Mouse (Mus musculus) left cerebral cortex, postnatal 25 days (tissue): ENCODE measurements at regions not wholly inside any gene's neighbourhood (a gene's known extent, or its start where the extent isn't known, plus 50 kb on each side); places are given as distances from the start of the nearest gene placed in this dataset.

Source experiments
- DNase-seq, 2 experiments: peaks; one replicate each; pipeline ENCODE4 v3.0.0; 2022; ENCODE audit warnings: low spot score in 2 of 2, mixed read lengths in 1 of 2
- intact Hi-C: fragments of 180-260 bp; cut with DNase I; formaldehyde crosslinking; loops from one replicate; pipeline ENCODE4 v1.15.1; 2025

DNA sequence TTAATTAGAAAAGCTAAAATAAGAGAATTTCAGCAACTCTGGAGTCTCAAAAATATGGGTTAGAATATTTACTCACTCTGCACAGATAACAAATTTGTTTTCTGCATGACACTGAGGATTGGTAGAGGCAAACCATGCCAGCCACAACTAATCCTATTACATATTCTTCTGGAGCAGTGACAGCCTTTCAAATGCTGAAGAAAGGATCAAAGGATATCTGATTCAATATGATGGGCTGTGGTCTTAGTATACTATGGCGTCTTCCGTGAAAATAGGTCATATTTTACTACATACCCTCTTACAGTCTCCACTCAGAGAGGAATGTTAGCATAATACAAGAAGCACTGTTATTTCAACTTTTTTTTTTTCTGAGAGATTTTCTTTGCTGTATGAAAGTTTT, 1375.1 kb upstream of the Zeb2 start:
- intact Hi-C loops = no loop called here

DNA sequence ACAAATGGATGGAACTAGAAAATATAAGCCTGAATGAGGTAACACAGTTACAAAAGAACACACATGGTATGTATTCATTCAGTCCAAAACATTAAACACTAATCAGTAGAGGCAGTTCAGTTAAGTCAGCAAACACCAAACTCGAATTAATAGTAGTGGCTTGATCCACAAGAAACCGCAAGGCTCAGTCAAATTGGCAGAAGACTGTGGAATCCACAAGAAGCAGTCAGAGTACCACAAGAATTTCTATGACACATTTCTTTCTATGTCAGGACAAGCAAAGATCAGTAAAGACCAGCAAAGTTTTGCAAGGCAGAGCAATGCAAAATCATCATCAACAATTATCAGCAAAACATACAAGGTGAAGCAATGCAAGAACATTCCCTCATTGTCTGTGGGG, 1373.9 kb upstream of the Zeb2 start:
- DNase-seq = no peak
- intact Hi-C loops = no loop called here

More for the DNA sequence above, 1375.1 kb upstream of the Zeb2 start:
- no peak for DNase-seq

- no peak for DNase-seq
- intact Hi-C loops = no loop called here
Observed at GRCm38 (mm10) chr2:46468936-46469629, 1351.9 kb upstream of the Zeb2 start.

GRCm38 (mm10) chr2:46465389-46465788, 1348.2 kb upstream of the Zeb2 start:
- intact Hi-C loops = no loop called here
- no peak for DNase-seq

- intact Hi-C loops = no loop called here
Observed at GRCm38 (mm10) chr2:46464913-46465312, 1347.7 kb upstream of the Zeb2 start.

GRCm38 (mm10) chr2:46462670-46463069, 1345.5 kb upstream of the Zeb2 start:
- no peak for DNase-seq
- intact Hi-C loops = no loop called here

More at GRCm38 (mm10) chr2:46464913-46465312, 1347.7 kb upstream of the Zeb2 start:
- no peak for DNase-seq

DNA sequence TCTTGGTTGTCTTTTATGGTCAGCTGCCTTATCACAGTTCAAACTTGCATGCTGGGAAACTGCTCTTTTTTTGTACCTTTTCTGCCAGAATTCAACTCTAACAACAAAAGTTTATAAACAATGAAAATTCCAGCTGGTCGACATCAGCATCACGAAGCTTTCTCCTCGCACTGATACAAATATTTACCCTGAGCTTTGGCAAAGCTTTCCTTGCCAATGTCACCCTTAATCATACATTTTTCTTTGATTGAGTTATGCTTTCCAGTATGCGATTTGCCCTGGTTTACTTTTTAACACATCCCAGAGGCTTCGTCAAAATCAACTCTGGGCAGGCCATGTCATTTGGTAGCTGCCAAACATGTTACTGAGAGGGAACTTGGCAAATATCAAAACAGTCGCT, 1333.5 kb upstream of the Zeb2 start:
- intact Hi-C loops = no loop called here
- no peak for DNase-seq

GRCm38 (mm10) chr2:46445306-46445705, 1328.1 kb upstream of the Zeb2 start:
- DNase-seq = no peak
- intact Hi-C loops = loop anchor here (2.0 kb wide), 1 partner anchor 1329 kb away; the partner anchor contains the start of gene Zeb2

GRCm38 (mm10) chr2:46443686-46444180, 1326.5 kb upstream of the Zeb2 start:
- peak; percentile 46 to 65 for DNase-seq
- intact Hi-C loops = loop anchor here (2.0 kb wide), 1 partner anchor 1327 kb away; the partner anchor contains the start of gene Zeb2

- intact Hi-C loops = no loop called here
- DNase-seq = peak in 1 of 2 experiments; percentile 2
Observed at GRCm38 (mm10) chr2:46443061-46443685, 1326.0 kb upstream of the Zeb2 start.

DNA sequence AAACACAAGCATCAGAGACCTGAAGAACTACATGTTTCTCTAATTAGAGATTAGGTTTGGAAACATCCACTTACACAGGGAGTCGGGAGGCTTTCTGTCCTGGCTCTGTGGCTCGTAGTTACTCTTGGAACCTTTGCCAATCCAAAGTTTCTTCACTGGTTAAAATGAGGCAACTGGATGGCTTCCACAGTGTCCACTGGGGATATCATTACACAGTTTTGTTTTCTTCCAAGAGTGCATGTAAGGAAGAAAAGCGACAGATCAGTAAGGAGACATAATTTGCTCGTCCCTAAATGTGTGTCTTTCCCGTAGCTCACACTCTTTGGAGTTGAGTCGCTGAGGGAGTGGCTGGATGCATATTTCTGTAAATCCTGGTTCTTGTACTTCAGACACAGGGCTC, 1325.4 kb upstream of the Zeb2 start:
- DNase-seq = no peak
- intact Hi-C loops = no loop called here

GRCm38 (mm10) chr2:46441927-46442326, 1324.7 kb upstream of the Zeb2 start:
- no peak for DNase-seq
- intact Hi-C loops = no loop called here

GRCm38 (mm10) chr2:46441348-46441747, 1324.2 kb upstream of the Zeb2 start:
- intact Hi-C loops = no loop called here
- DNase-seq = no peak

DNA sequence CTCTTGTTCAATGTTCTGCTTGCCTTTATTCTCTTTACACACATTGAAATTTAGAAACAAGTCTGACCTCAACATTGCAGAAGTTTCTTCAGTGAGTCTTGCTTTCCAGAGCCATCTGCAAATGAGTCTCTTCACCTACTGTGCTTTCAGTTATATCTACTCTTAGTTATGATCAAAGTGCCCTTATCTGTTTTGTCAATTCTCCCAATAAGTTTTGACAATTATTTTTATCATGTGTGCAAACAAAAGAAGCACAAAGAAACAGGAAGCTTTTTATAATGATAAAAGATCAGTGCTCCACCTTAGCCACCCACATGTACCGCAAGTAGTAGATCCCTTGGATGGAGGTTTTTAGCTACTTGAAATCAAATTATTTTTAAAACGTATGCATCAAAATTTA, 1322.8 kb upstream of the Zeb2 start:
- no peak for DNase-seq
- intact Hi-C loops = no loop called here

- intact Hi-C loops = loop anchor here (5.0 kb wide), 1 partner anchor 661 kb away; no protein-coding TSS in a partner anchor
- DNase-seq = peak in 1 of 2 experiments; percentile 65
Observed at GRCm38 (mm10) chr2:46418281-46418680, 1301.1 kb upstream of the Zeb2 start.

GRCm38 (mm10) chr2:46402373-46403114, 1285.3 kb upstream of the Zeb2 start:
- no peak for DNase-seq
- intact Hi-C loops = no loop called here

GRCm38 (mm10) chr2:46394161-46394560, 1277.0 kb upstream of the Zeb2 start:
- peak in 1 of 2 experiments; percentile 51 for DNase-seq

GRCm38 (mm10) chr2:46372847-46373461, 1255.8 kb upstream of the Zeb2 start:
- intact Hi-C loops = no loop called here

More at GRCm38 (mm10) chr2:46394161-46394560, 1277.0 kb upstream of the Zeb2 start:
- intact Hi-C loops = no loop called here

DNA sequence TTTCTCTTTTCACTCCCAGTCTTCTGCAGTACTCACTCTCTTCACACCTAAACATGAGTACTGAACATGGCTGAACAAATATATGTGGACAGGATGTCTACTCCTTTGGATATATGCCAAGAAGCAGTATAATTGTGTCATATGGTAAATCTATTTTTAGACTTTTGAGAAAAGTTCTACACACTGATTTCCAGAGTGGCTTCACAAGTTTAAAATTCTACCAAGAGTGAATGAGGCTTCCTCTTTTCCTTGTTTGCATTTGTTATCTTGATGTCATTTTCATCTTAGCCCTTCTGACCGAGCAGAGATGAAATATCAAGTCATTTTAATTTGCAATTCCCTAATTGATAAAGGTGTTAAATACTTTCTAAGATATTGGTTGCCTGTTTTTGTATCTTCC, 1254.6 kb upstream of the Zeb2 start:
- intact Hi-C loops = no loop called here
- no peak for DNase-seq

More at GRCm38 (mm10) chr2:46372847-46373461, 1255.8 kb upstream of the Zeb2 start:
- DNase-seq = no peak

DNA sequence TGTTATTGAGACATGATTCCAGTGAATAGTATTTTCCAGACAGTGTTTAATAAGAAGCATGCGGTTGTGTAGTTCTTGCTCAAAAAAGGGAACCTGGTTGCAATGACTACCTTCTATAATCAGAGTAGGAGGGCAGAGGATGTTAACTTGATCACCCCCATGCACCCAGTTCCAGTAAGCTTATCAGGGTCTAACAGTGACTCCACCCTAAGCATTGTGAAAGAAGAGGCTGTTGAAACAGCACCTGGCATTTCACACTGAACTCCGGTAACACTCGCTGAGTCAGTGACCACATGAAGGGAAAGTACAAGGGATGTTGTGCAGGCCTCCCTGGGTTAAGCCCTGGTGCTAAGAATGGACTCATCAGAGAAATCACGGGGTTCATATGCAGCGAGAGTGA, 1253.8 kb upstream of the Zeb2 start:
- intact Hi-C loops = no loop called here
- DNase-seq = no peak
